9 mouse cellular contexts compared by ENCODE assay signal in genomic region chr16:30790036-30790435, GRCm38 (mm10).
DNase-seq lines count a peak whose midpoint lies in the region; ATAC-seq lines count a peak whose summit lies in the region.
"Had no signal": no experiment of that assay in that cellular context is flagged by ENCODE, and none has a peak within 500 bp of the region (broad histone marks: within the 10 kb centered on the region; RNA-seq: fewer than 3 reads in every experiment).

No protein-coding gene starts in this region.

- 29% methylated on average over 3 of the region's 3 CpGs for WGBS in embryonic facial prominence, embryonic 15.5 days
- WGBS in hindbrain, embryonic 14.5 days: 36% methylated on average over 3 of the region's 3 CpGs

- no peak overlapping the region for H3K4me3 ChIP-seq in embryonic facial prominence, embryonic 15.5 days (replicated peaks)
- no peak overlapping the region for H3K4me3 ChIP-seq in hindbrain, embryonic 14.5 days (replicated peaks; ENCODE audit: low read length)
- H3K4me3 ChIP-seq: neural tube, embryonic 12.5 days had no signal

- no peaks in the 10 kb centered on the region for H3K27me3 ChIP-seq in embryonic facial prominence, embryonic 15.5 days
- no peaks in the 10 kb centered on the region for H3K27me3 ChIP-seq in hindbrain, embryonic 14.5 days (ENCODE audit: control insufficient read depth, insufficient read depth, low read length)
- H3K27me3 ChIP-seq: neural tube, embryonic 12.5 days had no signal

- ATAC-seq in embryonic facial prominence, embryonic 15.5 days (ENCODE audit: insufficient number of reproducible peaks, low FRiP score, low TSS enrichment, low read depth): peak; percentile 58; the same call in 1 of the 2 replicates
- 0 out of 2 replicates have a peak, but pooled peaks have one; percentile 6 for ATAC-seq in hindbrain, embryonic 14.5 days (ENCODE audit: low FRiP score)
- 0 out of 2 replicates have a peak, but pooled peaks have one; percentile 18 for ATAC-seq in monocyte, adult 5-6 weeks (replicated peaks; ENCODE audit: insufficient number of reproducible peaks, low FRiP score, low TSS enrichment, poor library complexity, severe bottlenecking)

- H3K27ac ChIP-seq in embryonic facial prominence, embryonic 15.5 days (replicated peaks): peak overlapping the region; percentile 70
- peak overlapping the region; percentile 57; the same call in 1 of the 2 replicates for H3K27ac ChIP-seq in hindbrain, embryonic 14.5 days
- H3K27ac ChIP-seq: neural tube, embryonic 12.5 days had no signal

- no peaks in the 10 kb centered on the region for H3K9me3 ChIP-seq in embryonic facial prominence, embryonic 15.5 days (replicated peaks)
- H3K9me3 ChIP-seq in hindbrain, embryonic 14.5 days (ENCODE audit: control insufficient read depth, low read length): no peaks in the 10 kb centered on the region
- H3K9me3 ChIP-seq: neural tube, embryonic 12.5 days had no signal

- peak; percentile 22 for DNase-seq in embryo, embryonic 11 days
- no peak for DNase-seq in embryo, embryonic 10 days (ENCODE audit: low spot score)
- DNase-seq in hindbrain, embryonic 14.5 days (ENCODE audit: low spot score): no peak
- DNase-seq in liver: peak; percentile 48
- no peak for DNase-seq in ovary, adult 18-20 months (ENCODE audit: low spot score)
- DNase-seq in urinary bladder, postnatal 14 days (ENCODE audit: low spot score): no peak

- peak overlapping the region; percentile 15; the same call in 1 of the 2 replicates for H3K4me2 ChIP-seq in embryonic facial prominence, embryonic 15.5 days (replicated peaks)
- H3K4me2 ChIP-seq in hindbrain, embryonic 14.5 days (replicated peaks): no peak overlapping the region
- H3K4me2 ChIP-seq: neural tube, embryonic 12.5 days had no signal

- H3K4me1 ChIP-seq in embryonic facial prominence, embryonic 15.5 days: peaks cover 39% of the 10 kb centered on the region
- peaks cover 14% of the 10 kb centered on the region for H3K4me1 ChIP-seq in hindbrain, embryonic 14.5 days (replicated peaks; ENCODE audit: control insufficient read depth, insufficient read depth, low read length)

- H3K9ac ChIP-seq in embryonic facial prominence, embryonic 15.5 days: no peak overlapping the region
- no peak overlapping the region for H3K9ac ChIP-seq in hindbrain, embryonic 14.5 days
- H3K9ac ChIP-seq: neural tube, embryonic 12.5 days had no signal

- H3K36me3 ChIP-seq in embryonic facial prominence, embryonic 15.5 days: no peaks in the 10 kb centered on the region
- H3K36me3 ChIP-seq in hindbrain, embryonic 14.5 days (replicated peaks; ENCODE audit: control insufficient read depth, insufficient read depth): no peaks in the 10 kb centered on the region
- H3K36me3 ChIP-seq: neural tube, embryonic 12.5 days had no signal

Comparison
In these comparisons a context has a peak if more than half of its experiments do, and no peak if none do; other contexts are left out.
1. DNase-seq: peak in embryo, embryonic 11 days (single experiment) and liver (single experiment); none in embryo, embryonic 10 days (single experiment), hindbrain, embryonic 14.5 days (single experiment), ovary, adult 18-20 months (single experiment) and urinary bladder, postnatal 14 days (single experiment).
2. ATAC-seq: peak in every context shown above with its lines; median percentile 58 in embryonic facial prominence, embryonic 15.5 days; 18 in monocyte, adult 5-6 weeks; 6 in hindbrain, embryonic 14.5 days.